Mouse (Mus musculus) bone marrow macrophage, adult 2 months (primary cell): ENCODE results near the gene Nr2e3.
"Not testable (repeated sequence)": the region's sequence is repeated elsewhere in the genome, so short reads cannot be mapped to it uniquely, and the experiment has no call there.

Experiments used
- CTCF ChIP-seq: IDR thresholded peaks from 2 replicates; pipeline ENCODE4 v1.5.1; 2012; ENCODE audit warnings: low read depth, mild to moderate bottlenecking, low read length, moderate library complexity
- POLR2A ChIP-seq: IDR thresholded peaks from 2 replicates; pipeline ENCODE4 v1.6.1; 2012; ENCODE audit warnings: mild to moderate bottlenecking, low read depth, low read length, borderline replicate concordance

GRCm38 (mm10) chr9:59958115-59958514 lies 2.3 kb downstream of the Nr2e3 start:
- not testable (repeated sequence) for TF ChIP-seq POLR2A, CTCF
